Mouse (Mus musculus): ENCODE results near the gene Stx1b.

The Stx1b gene

DNA sequence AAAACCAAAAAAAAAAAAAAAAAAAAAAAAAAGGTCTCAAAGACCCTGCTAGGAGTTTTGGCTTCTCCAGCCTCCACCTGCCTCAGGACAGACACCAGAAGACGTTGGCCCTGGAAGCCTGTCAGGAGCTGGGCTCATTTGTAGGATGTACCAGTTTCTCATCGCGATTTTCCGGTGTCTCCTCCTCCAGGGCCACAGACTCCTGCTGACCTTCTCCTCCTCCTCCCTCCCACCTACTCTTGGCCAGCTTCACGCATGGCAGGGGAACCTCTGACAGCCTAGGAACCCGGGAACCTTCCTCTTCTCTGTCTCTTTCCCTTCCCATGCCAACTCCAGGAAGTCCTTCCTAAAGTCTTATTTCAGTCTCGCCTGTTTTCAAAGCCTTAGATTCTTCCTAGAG lies 7.3 kb downstream of the Stx1b start:
- DNase-seq (ENCODE audit: low spot score) = no peak

GRCm38 (mm10) chr7:127815954-127816821 lies 8.2 kb downstream of the Stx1b start:
- peak; percentile 51 for DNase-seq (ENCODE audit: low spot score)

DNA sequence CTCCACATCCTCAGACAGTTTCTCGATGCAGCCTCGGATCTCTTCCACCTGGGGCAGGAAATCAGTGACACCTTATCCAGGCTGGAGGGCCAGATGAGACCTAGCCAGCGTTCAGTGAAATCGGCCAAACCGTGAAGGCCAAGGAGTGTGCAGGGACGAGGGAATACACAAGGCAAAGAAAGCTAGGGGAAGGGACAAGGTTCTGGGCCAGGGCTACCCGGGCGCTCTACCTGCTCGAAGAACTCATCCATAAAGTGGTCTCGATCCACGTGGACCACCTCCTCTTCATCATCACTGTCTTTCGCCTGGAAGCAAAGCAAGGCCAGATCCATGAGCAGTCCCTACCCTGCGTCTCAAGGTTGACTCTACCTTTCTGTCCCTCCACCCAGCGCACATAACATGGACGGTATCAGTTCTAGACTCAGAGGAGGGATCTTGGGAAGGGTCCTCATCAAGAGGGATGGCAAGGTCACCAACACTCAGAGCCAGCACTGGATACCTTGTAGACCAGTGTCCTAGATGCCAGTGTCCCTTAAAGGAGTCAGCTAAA lies 9.2 kb downstream of the Stx1b start:
- no peak for DNase-seq (ENCODE audit: low spot score)

- peak; percentile 46 for DNase-seq (ENCODE audit: low spot score)
These were observed 10.0 kb downstream of the Stx1b start for GRCm38 (mm10) chr7:127814241-127814921.

- no peak for DNase-seq (ENCODE audit: low spot score)
These were observed 10.5 kb downstream of the Stx1b start for GRCm38 (mm10) chr7:127813821-127814220.

DNA sequence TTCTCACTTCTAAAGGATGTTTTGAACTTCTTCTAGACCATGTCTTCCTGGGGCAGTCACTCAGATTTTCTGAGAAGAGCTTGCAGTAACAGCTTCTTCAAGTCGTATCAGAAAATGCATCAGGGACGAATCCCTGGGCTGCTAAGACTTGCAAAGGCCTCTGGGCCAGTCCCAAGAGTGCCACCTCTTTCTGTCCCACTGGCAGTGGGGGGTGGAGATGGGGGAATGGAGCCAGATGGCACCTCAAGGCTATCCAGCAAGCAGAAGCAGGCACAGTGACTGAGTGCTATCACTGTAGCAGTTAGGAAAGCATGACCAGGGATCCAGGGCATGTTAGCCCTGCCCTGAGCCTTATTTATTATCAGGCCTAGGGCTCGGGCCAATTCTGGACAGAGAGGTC lies 12.1 kb downstream of the Stx1b start:
- no peak for DNase-seq (ENCODE audit: low spot score)

GRCm38 (mm10) chr7:127811240-127811639 lies 13.1 kb downstream of the Stx1b start:
- no peak for DNase-seq (ENCODE audit: low spot score)

DNA sequence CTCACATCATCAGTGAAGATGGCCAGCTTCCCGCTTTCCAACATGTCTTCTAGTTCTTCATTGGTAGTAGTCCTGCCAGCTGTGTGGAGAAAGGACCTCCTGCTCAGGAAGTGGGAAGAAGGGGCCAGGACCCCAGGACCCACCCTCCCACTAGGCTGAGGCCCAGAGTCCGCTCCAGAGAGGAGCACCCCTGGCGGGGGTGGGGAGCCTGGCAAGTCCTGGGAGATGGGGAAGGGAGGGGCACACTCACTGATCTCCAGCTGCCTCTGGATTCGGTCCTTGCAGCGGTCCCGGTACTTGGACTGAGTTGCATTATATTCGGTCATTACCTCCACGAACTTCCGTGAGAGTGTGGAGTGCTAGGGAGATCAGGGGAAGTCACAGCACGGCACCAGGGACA lies 13.7 kb downstream of the Stx1b start:
- no peak for DNase-seq (ENCODE audit: low spot score)

GRCm38 (mm10) chr7:127809846-127810245 lies 14.5 kb downstream of the Stx1b start:
- DNase-seq (ENCODE audit: low spot score) = no peak

DNA sequence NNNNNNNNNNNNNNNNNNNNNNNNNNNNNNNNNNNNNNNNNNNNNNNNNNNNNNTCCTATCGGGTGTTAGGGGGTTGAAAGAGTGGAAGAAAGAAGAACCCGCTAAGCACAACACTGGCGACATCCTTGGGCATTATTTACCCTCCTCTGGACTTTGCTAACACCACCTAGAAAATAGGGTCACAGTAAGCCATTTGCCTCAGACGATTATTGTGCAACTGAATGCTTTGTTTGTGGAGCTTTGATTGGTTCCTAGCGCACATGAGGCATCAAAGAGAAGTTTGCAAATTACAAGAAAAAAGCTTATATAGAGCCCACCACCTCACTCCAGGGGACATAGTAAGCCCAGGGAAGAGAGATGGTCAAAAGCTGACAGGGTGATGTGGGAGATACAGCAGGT lies 15.5 kb downstream of the Stx1b start:
- no peak for DNase-seq (ENCODE audit: low spot score)

GRCm38 (mm10) chr7:127802313-127802712 lies 22.0 kb downstream of the Stx1b start:
- no peak for DNase-seq (ENCODE audit: low spot score)

- DNase-seq (ENCODE audit: low spot score) = no peak
These were observed 23.2 kb downstream of the Stx1b start for GRCm38 (mm10) chr7:127801010-127801621.

DNA sequence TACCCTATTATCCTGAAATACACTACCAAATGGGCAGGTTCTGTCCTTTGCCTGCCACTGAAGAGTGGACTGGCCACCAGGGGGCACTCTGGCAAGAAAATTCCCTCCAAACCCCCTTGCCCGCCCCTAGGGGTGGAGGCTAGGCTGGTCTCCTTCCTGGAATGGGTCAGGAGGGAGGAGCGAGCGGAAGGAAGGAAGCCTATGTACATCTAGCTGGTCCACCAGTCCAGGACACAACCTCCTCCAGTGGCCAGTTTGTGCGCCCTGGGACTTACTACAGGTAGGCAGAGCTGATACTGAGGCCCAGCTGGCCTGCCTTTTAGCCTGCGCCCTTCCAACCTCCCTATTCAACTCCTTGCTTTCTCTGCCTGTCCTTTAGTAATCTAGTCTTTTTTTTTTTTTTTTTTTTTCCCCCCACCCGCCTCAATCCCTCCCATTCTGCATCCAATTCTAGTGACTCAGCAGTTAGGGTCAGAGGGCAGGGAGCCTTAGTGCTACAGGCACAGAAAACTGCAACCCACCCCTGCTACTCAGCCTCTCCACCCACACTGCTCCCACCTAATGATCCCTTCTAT lies 23.8 kb downstream of the Stx1b start, which contains the start of gene Hsd3b7:
Gene Hsd3b7, plus strand, starts transcription at position 170 of the 575 bp plus-strand sequence.
- DNase-seq (ENCODE audit: low spot score) = peak; percentile 91

DNA sequence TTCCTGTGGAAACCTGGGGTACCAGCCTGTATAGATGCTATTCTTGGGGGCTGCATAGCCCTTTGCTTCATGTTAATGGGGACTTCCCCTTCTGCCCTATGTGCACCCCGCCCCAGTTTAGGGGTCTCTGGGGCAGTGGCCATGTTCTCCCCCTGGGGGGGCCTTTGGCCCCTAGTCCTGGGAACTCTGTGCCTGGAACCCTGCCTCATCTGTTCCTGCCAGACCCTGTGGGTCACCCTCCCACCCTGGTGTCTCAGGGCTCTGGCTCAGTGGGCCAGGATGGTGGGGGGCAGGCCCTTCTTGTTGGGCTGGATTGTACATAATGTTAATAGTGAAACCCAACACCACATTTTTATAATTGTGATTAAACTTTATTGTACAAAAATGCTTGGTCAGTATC lies 24.6 kb downstream of the Stx1b start:
- no peak for DNase-seq (ENCODE audit: low spot score)

DNA sequence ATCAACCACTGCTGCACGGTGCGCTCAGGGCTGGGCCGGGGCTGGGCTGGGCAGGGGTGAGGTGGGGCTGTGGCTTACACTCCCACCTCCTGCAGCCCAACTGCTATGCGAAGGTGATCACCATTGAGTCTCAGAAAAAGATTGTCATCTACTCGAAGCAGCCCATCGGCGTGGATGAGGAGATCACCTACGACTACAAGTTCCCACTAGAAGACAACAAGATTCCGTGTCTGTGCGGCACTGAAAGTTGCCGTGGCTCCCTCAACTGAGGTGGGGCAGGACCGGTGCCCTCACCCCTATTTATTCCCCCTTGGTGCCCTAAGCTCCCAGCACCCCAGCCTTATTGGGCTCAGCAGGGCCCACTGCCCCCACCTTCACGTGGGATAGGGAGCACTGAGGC lies 25.1 kb downstream of the Stx1b start:
- no peak for DNase-seq (ENCODE audit: low spot score)

- no peak for DNase-seq (ENCODE audit: low spot score)
These were observed 25.8 kb downstream of the Stx1b start for GRCm38 (mm10) chr7:127798591-127798990.

- DNase-seq (ENCODE audit: low spot score) = no peak
These were observed 27.1 kb downstream of the Stx1b start for GRCm38 (mm10) chr7:127797076-127797845.

DNA sequence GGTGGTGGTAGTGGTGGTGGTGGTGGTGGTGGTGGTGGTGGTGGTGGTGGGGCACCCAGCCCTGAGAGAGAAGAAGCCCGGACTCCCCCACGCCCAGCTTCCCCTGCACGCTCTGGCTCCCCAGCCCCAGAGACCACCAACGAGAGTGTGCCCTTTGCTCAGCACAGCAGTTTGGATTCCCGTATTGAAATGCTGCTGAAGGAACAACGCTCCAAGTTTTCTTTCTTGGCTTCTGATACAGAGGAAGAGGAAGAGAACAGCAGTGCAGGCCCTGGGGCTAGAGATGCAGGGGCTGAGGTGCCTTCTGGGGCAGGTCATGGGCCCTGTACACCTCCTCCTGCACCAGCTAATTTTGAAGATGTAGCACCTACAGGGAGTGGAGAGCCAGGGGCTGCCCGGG lies 39.0 kb downstream of the Stx1b start, which contains the start of gene Gm49388:
Gene Gm49388, plus strand, starts transcription at position 301 of the 400 bp plus-strand sequence.
- no peak for DNase-seq (ENCODE audit: low spot score)

- no peak for DNase-seq (ENCODE audit: low spot score)
These were observed 46.0 kb downstream of the Stx1b start for GRCm38 (mm10) chr7:127778350-127778749.

DNA sequence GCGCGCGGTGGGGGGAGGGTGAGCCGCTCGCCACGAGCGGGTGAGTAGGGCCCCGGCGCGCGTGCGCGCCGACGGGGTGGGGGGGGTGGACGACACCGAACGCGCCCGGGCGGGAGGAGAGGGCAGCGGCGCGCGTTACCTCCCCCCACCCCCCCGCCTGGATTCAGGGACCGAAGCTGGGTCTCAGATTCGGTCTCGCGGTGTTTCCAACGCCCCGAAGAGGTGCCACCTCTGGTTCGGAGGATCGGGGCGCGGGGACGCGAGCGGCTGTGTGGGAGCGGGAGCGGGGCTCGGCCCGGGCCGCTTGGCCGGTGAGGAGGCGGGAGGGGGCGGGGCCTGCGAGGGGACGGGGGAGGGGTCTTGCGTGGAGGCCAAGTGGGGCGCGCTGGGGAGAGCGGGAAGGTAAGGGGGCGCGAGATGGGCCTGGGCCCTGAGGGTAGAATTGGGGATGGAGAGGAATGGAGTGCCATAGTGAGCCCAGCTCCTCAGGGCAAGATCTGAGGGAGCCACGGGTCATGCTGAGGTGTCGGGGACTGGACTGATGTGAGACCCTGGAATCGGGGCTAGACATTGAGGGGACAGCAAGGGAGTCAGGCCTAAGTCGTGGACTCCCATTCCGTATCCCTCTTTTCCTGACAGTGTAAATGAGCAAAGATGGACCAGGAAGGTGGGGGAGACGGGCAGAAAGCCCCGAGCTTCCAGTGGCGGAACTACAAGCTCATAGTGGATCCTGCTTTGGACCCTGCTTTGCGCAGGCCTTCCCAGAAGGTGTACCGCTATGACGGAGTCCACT lies 46.7 kb downstream of the Stx1b start:
- DNase-seq (ENCODE audit: low spot score) = peak; percentile 55
